Mouse (Mus musculus) heart, embryonic 14.5 days (tissue): Measurements from ENCODE around the gene Grasp. TPM values are rescaled to one million over a fixed set of nuclear protein-coding genes. Genes with fewer than 3 reads are reported as not detected.

ENCODE experiments used
- ATAC-seq: fragments of 200-750 bp; cut with Nextera tagmentation; 2 replicates; pipeline ENCODE4 v1.8.0; 2017; ENCODE audit warnings: low read depth, moderate TSS enrichment; ENCODE audit not compliant: insufficient number of reproducible peaks, insufficient read depth, low FRiP score
- H3K27ac ChIP-seq, 2 experiments: fragments of 200-500 bp in 1 of 2; fragments of 300-500 bp in 1 of 2; sonication (generic) in 1 of 2; replicated peaks in 1 of 2; 2 replicates each; pipeline ENCODE4 v1.5.1; 2012 to 2014; ENCODE audit warnings: low read depth in 2 of 2, low read length in 2 of 2, control low read depth in 1 of 2, mild to moderate bottlenecking in 1 of 2, mixed read lengths in 1 of 2; ENCODE audit not compliant: control insufficient read depth in 1 of 2, insufficient read depth in 1 of 2
- H3K27me3 ChIP-seq: fragments of 300-500 bp; sonication (generic); 2 replicates; pipeline ENCODE4 v1.6.1; 2014; ENCODE audit warnings: mild to moderate bottlenecking, low read length, control low read depth; ENCODE audit not compliant: control insufficient read depth, insufficient read depth
- H3K36me3 ChIP-seq: fragments of 300-500 bp; sonication (generic); 2 replicates; pipeline ENCODE4 v1.6.1; 2014; ENCODE audit warnings: mild to moderate bottlenecking, control low read depth, low read length, mixed read lengths; ENCODE audit not compliant: control insufficient read depth, insufficient read depth
- H3K4me1 ChIP-seq, 2 experiments: fragments of 200-500 bp in 1 of 2; fragments of 300-500 bp in 1 of 2; sonication (generic) in 1 of 2; 2 replicates each; pipeline ENCODE4 v1.6.1; 2012 to 2014; ENCODE audit warnings: low read length in 2 of 2, control low read depth in 1 of 2, mixed read lengths in 1 of 2; ENCODE audit not compliant: control insufficient read depth in 2 of 2, insufficient read depth in 2 of 2
- H3K4me2 ChIP-seq: fragments of 300-500 bp; sonication (generic); 2 replicates; pipeline ENCODE4 v1.6.1; 2014; ENCODE audit warnings: mild to moderate bottlenecking, low read length
- H3K4me3 ChIP-seq, 2 experiments: fragments of 200-500 bp in 1 of 2; fragments of 300-500 bp in 1 of 2; sonication (generic) in 1 of 2; 2 replicates each; pipeline ENCODE4 v1.5.1; 2012 to 2014; ENCODE audit warnings: low read length in 2 of 2, mild to moderate bottlenecking in 2 of 2, control low read depth in 1 of 2, low read depth in 1 of 2, moderate library complexity in 1 of 2; ENCODE audit not compliant: control insufficient read depth in 1 of 2, insufficient read depth in 1 of 2
- H3K9ac ChIP-seq: fragments of 300-500 bp; sonication (generic); 2 replicates; pipeline ENCODE4 v1.6.1; 2014; ENCODE audit warnings: mild to moderate bottlenecking, low read length
- H3K9me3 ChIP-seq: fragments of 300-500 bp; sonication (generic); 2 replicates; pipeline ENCODE4 v1.6.1; 2016; ENCODE audit warnings: low read length, control low read depth; ENCODE audit not compliant: control insufficient read depth
- WGBS: fragments of 180-500 bp; shearing (Covaris S2); extraction: QIAGEN DNeasy Blood & Tissue Kit; methylation state at CpG from one replicate; pipeline ENCODE4 v1.1.7; 2014; 5-methylcytosine and 5-hydroxymethylcytosine counted together
- polyA plus RNA-seq: library from polyadenylated mRNA; unstranded; fragments of >200 nt; fragmentation: Nextera tagmentation; extraction: Ambion mirVana; gene quantifications from 2 replicates; pipeline ENCODE4 v1.2.1, GENCODE M21; 2014

The Grasp gene
- polyA plus RNA-seq, 1 experiment from 2014 or later = 5.5 TPM

GRCm38 (mm10) chr15:101221298-101222104 lies 2.5 kb upstream of the Grasp start:
- peak overlapping the region; percentile 29 to 34 for H3K4me3 ChIP-seq
- 3% methylated on average over 14 of the region's 14 CpGs for WGBS
- H3K36me3 ChIP-seq = no peaks in the 10 kb centered on the region
- no peak overlapping the region for H3K27ac ChIP-seq
- H3K27me3 ChIP-seq = peaks cover 6% of the 10 kb centered on the region; the same call in 1 of the 2 replicates
- H3K9ac ChIP-seq = peak overlapping the region; percentile 48
- no peaks in the 10 kb centered on the region for H3K9me3 ChIP-seq
- peaks cover 0 to 24% of the 10 kb centered on the region in 2 experiments; a peak in 3 of 4 replicates for H3K4me1 ChIP-seq
- ATAC-seq = no peak
- peak overlapping the region; percentile 66 for H3K4me2 ChIP-seq

- Histone ChIP-seq H3K9ac (no peak overlapping the region), H3K4me1 (peaks cover 0 to 29% of the 10 kb centered on the region in 2 experiments; a peak in 3 of 4 replicates), H3K36me3 (0 out of 2 replicates have a peak, but pooled peaks cover 4% of the 10 kb centered on the region), H3K4me2 (no peak overlapping the region), H3K4me3 (no peak overlapping the region), H3K27ac (no peak overlapping the region), H3K27me3 (peaks cover 6% of the 10 kb centered on the region; the same call in 1 of the 2 replicates), H3K9me3 (no peaks in the 10 kb centered on the region)
- no peak for ATAC-seq
- WGBS = 44% methylated on average over 13 of the region's 13 CpGs
Measured at GRCm38 (mm10) chr15:101222897-101223482, 998 bp upstream of the Grasp start.

GRCm38 (mm10) chr15:101223596-101223995 lies 392 bp upstream of the Grasp start:
- Histone ChIP-seq H3K4me2 (peak overlapping the region; percentile 96), H3K27ac (no peak overlapping the region), H3K4me3 (peak overlapping the region; percentile 56 to 74), H3K9ac (peak overlapping the region; percentile 85; the same call in 1 of the 2 replicates), H3K27me3 (peaks cover 6% of the 10 kb centered on the region; the same call in 1 of the 2 replicates), H3K36me3 (0 out of 2 replicates have a peak, but pooled peaks cover 4% of the 10 kb centered on the region), H3K9me3 (no peaks in the 10 kb centered on the region), H3K4me1 (peaks cover 5 to 35% of the 10 kb centered on the region in 2 experiments; a peak in 3 of 4 replicates)
- WGBS = 7% methylated on average over 5 of the region's 5 CpGs
- ATAC-seq = no peak

- 12% methylated on average over 14 of the region's 14 CpGs for WGBS
- H3K27me3 ChIP-seq = peaks cover 6% of the 10 kb centered on the region; the same call in 1 of the 2 replicates
- no peak for ATAC-seq
- peak overlapping the region; percentile 85 for H3K9ac ChIP-seq
- H3K27ac ChIP-seq = peak overlapping the region; percentile 41 to 81
- H3K9me3 ChIP-seq = no peaks in the 10 kb centered on the region
- peaks cover 15% of the 10 kb centered on the region for H3K36me3 ChIP-seq
- H3K4me3 ChIP-seq = peak overlapping the region; percentile 56 to 74
- peak overlapping the region; percentile 96 for H3K4me2 ChIP-seq
- peaks cover 6 to 35% of the 10 kb centered on the region in 2 experiments; a peak in 3 of 4 replicates for H3K4me1 ChIP-seq
Measured at GRCm38 (mm10) chr15:101224977-101225376, 989 bp downstream of the Grasp start.

GRCm38 (mm10) chr15:101227971-101228370 lies 4.0 kb downstream of the Grasp start:
- peak; percentile 64 for ATAC-seq
- Histone ChIP-seq H3K4me3 (no peak overlapping the region), H3K4me1 (peaks cover 6 to 21% of the 10 kb centered on the region in 2 experiments; a peak in 3 of 4 replicates), H3K27ac (peak overlapping the region; percentile 76 to 83), H3K4me2 (peak overlapping the region; percentile 30), H3K27me3 (peaks cover 6% of the 10 kb centered on the region; the same call in 1 of the 2 replicates), H3K9me3 (no peaks in the 10 kb centered on the region), H3K36me3 (peaks cover 45% of the 10 kb centered on the region), H3K9ac (peak overlapping the region; percentile 41; the same call in 1 of the 2 replicates)
- 32% methylated on average over 7 of the region's 7 CpGs for WGBS

- Histone ChIP-seq H3K9ac (no peak overlapping the region), H3K4me2 (no peak overlapping the region), H3K27ac (no peak overlapping the region), H3K9me3 (no peaks in the 10 kb centered on the region), H3K4me3 (no peak overlapping the region), H3K27me3 (no peaks in the 10 kb centered on the region), H3K36me3 (peaks cover 46% of the 10 kb centered on the region), H3K4me1 (peaks cover 6 to 14% of the 10 kb centered on the region in 2 experiments; a peak in 3 of 4 replicates)
- ATAC-seq = no peak
- WGBS = 81% methylated on average over 21 of the region's 21 CpGs
Measured at GRCm38 (mm10) chr15:101228866-101229590, 5.0 kb downstream of the Grasp start.

GRCm38 (mm10) chr15:101230503-101230902 lies 6.5 kb downstream of the Grasp start:
- WGBS = 91% methylated on average over 19 of the region's 19 CpGs
- H3K4me1 ChIP-seq = peaks cover 7 to 16% of the 10 kb centered on the region in 2 experiments; a peak in 3 of 4 replicates
- no peak overlapping the region for H3K4me3 ChIP-seq
- no peak overlapping the region for H3K9ac ChIP-seq
- no peak overlapping the region for H3K4me2 ChIP-seq
- no peaks in the 10 kb centered on the region for H3K9me3 ChIP-seq
- H3K27ac ChIP-seq = no peak overlapping the region
- H3K27me3 ChIP-seq = no peaks in the 10 kb centered on the region
- H3K36me3 ChIP-seq = peaks cover 46% of the 10 kb centered on the region
- ATAC-seq = no peak
